Mouse (Mus musculus): ENCODE data around the gene Tnik.

DNA sequence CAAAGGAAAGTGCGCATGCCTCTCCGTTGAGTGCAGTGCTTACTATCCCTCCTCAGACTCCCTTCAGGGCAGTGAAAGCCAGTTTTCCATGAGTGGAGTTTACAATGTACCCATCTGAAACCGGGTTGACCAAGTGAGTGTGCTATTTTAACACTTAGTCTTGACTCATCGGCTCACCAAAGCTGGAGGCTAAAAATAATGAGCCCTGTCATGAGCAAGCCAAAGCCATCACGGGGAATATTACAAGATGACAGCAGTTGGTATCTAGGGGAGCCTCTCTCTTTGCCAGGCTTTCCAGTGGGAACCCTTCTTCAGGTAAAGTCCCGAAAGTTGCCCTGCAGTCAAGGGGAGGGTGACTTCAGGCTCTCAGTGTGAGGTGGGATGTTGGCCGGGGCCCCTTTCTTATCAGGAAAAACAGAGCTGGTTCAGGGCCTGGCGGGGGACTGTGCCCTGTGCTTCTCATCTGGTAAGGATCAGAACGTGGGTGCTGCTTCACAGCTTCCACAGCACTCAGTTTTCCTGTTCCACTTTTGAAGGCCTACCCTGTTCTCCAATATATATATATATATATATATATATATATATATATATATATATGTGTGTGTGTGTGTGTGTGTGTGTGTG lies 136.7 kb downstream of the Tnik start:
- TF ChIP-seq CTCF (conservative IDR thresholded peaks at IDR 0.05; ENCODE audit: low read length) (no peak), POU5F1 (IDR thresholded peaks at IDR 0.05; ENCODE audit: borderline replicate concordance, low read length) (no peak), NANOG (IDR thresholded peaks at IDR 0.05; ENCODE audit: borderline replicate concordance, low read length) (no peak)

Data from E14TG2a.4 (cell line).